Mouse (Mus musculus): ENCODE data around the gene Gnptab. TPM values are rescaled to one million over a fixed set of nuclear protein-coding genes. Genes with fewer than 3 reads are reported as not detected.

Gnptab gene
- total and polyA plus RNA-seq, 3 experiments, result 14.2 to 24.1 TPM; not detected in 1

DNA sequence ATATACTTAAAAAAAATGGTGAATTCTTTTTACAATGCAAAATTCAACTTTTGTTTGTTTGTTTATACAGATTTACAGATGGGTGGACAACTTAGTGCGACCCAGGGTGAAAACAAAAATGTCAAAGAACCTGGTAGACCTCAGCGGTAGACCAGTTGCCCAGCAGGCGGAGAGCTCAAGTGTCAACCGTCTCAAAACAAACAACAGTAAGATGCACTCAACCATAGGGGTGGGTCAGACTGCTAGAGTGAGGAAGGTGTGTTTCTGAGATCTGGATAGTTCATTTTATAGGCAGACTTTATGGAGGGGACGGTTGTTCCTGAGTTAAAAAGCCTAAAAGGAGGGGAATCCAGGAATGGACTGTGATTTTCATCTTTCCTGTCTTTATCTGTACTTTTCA, 109.7 kb downstream of the Gnptab start:
- Histone ChIP-seq H3K79me2 (ENCODE audit: control insufficient read depth, insufficient read depth, low read length, poor library complexity) (no peaks in the 10 kb centered on the region), H3K4me1 (ENCODE audit: control insufficient read depth in 1 of 2, insufficient read depth in 2 of 2, low read length in 2 of 2) (no peaks in the 10 kb centered on the region), H3K27ac (ENCODE audit: control insufficient read depth, low read depth, low read length) (no peak overlapping the region), H3K4me3 (ENCODE audit: control insufficient read depth in 1 of 2, insufficient read depth in 1 of 2, low read depth in 2 of 2, low read length in 2 of 2) (no peak overlapping the region), H3K9ac (ENCODE audit: control insufficient read depth, low read depth, low read length, poor library complexity, severe bottlenecking) (no peak overlapping the region), H3K27me3 (ENCODE audit: control insufficient read depth in 1 of 2, insufficient read depth in 2 of 2, low read length in 2 of 2) (no peaks in the 10 kb centered on the region), H3K9me3 (replicated peaks; ENCODE audit: insufficient read depth, low read length) (no peaks in the 10 kb centered on the region), H3K36me3 (ENCODE audit: control insufficient read depth in 1 of 2, insufficient read depth in 2 of 2, low read length in 2 of 2) (no peaks in the 10 kb centered on the region)
- no peak for DNase-seq (ENCODE audit: low read depth, low spot score)
- no peak for TF ChIP-seq RAD21 (IDR thresholded peaks at IDR 0.05; ENCODE audit: low read depth, low read length)
- TF ChIP-seq HCFC1 (IDR thresholded peaks at IDR 0.05; ENCODE audit: low read depth, low read length), result no peak
- TF ChIP-seq MAX (IDR thresholded peaks at IDR 0.05; ENCODE audit: low read length), result no peak
- TF ChIP-seq MYB (IDR thresholded peaks at IDR 0.05; ENCODE audit: low read depth, low read length), result no peak
- TF ChIP-seq MEF2A (IDR thresholded peaks at IDR 0.05; ENCODE audit: extremely low read depth, insufficient replicate concordance, low read depth, low read length, poor library complexity, severe bottlenecking), result no peak
- TF ChIP-seq BHLHE40 (IDR thresholded peaks at IDR 0.05; ENCODE audit: borderline replicate concordance, low read depth, low read length), result no peak
- TF ChIP-seq CHD1 (IDR thresholded peaks at IDR 0.05; ENCODE audit: low read depth, low read length), result no peak
- TF ChIP-seq POLR2AphosphoS5 (IDR thresholded peaks at IDR 0.05; ENCODE audit: borderline replicate concordance, low read depth, low read length), result no peak
- TF ChIP-seq ZNF384 (IDR thresholded peaks at IDR 0.05; ENCODE audit: low read depth, low read length), result no peak
- no peak for TF ChIP-seq E2F4 (IDR thresholded peaks at IDR 0.05; ENCODE audit: borderline replicate concordance, low read depth, low read length)
- TF ChIP-seq GATA1 (IDR thresholded peaks at IDR 0.05; ENCODE audit: low read depth, low read length), result no peak
- TF ChIP-seq ZC3H11A (IDR thresholded peaks at IDR 0.05; ENCODE audit: low read depth, low read length), result no peak

DNA sequence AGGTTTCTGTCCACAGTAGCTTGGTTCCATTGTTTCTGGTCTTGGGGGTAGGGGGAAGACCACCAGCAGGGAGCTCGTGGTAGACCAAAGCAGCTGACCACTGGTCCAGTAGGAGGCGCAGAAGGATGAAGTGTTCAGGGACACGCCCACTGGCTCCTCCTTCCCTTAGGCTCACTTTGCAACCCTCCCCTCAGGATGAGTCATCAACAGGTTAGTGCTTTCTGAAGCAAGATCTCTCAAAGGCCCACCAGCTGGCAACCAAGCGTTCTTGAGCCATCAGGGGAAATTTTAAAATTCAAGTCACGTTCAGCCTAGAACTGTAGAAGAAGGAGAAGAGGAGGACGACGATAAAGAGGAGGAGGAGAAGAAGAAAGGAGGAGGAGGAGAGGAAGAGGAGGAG, 112.7 kb downstream of the Gnptab start:
- Histone ChIP-seq H3K9me3 (replicated peaks; ENCODE audit: insufficient read depth, low read length) (no peaks in the 10 kb centered on the region), H3K9ac (ENCODE audit: control insufficient read depth, low read depth, low read length, poor library complexity, severe bottlenecking) (no peak overlapping the region), H3K36me3 (ENCODE audit: control insufficient read depth in 1 of 2, insufficient read depth in 2 of 2, low read length in 2 of 2) (0 out of 4 replicates have a peak, but pooled peaks cover 0 to 2% of the 10 kb centered on the region in 2 experiments), H3K4me1 (ENCODE audit: control insufficient read depth in 1 of 2, insufficient read depth in 2 of 2, low read length in 2 of 2) (peaks cover 4 to 11% of the 10 kb centered on the region in 2 experiments; a peak in 3 of 4 replicates), H3K79me2 (ENCODE audit: control insufficient read depth, insufficient read depth, low read length, poor library complexity) (no peaks in the 10 kb centered on the region), H3K27me3 (ENCODE audit: control insufficient read depth in 1 of 2, insufficient read depth in 2 of 2, low read length in 2 of 2) (no peaks in the 10 kb centered on the region), H3K4me3 (ENCODE audit: control insufficient read depth in 1 of 2, insufficient read depth in 1 of 2, low read depth in 2 of 2, low read length in 2 of 2) (no peak overlapping the region), H3K27ac (ENCODE audit: control insufficient read depth, low read depth, low read length) (no peak overlapping the region)
- no peak for DNase-seq (ENCODE audit: low read depth, low spot score)
- TF ChIP-seq CHD1 (IDR thresholded peaks at IDR 0.05; ENCODE audit: low read depth, low read length) (no peak), POLR2AphosphoS5 (IDR thresholded peaks at IDR 0.05; ENCODE audit: borderline replicate concordance, low read depth, low read length) (no peak), EP300 (IDR thresholded peaks at IDR 0.05; ENCODE audit: low read depth in 1 of 2, low read length in 2 of 2) (no peak), CHD2 (IDR thresholded peaks at IDR 0.05; ENCODE audit: low read length) (no peak), POLR2AphosphoS2 (IDR thresholded peaks at IDR 0.05; ENCODE audit: low read length) (no peak), MYB (IDR thresholded peaks at IDR 0.05; ENCODE audit: low read depth, low read length) (no peak), ZKSCAN1 (IDR thresholded peaks at IDR 0.05; ENCODE audit: low read depth, low read length) (no peak), SMC3 (IDR thresholded peaks at IDR 0.05; ENCODE audit: low read depth, low read length) (no peak), ZC3H11A (IDR thresholded peaks at IDR 0.05; ENCODE audit: low read depth, low read length) (no peak), NRF1 (IDR thresholded peaks at IDR 0.05; ENCODE audit: insufficient read depth, low read depth, low read length, poor library complexity, severe bottlenecking) (no peak), USF1 (IDR thresholded peaks at IDR 0.05; ENCODE audit: low read depth, low read length) (no peak), E2F4 (IDR thresholded peaks at IDR 0.05; ENCODE audit: borderline replicate concordance, low read depth, low read length) (no peak), SIN3A (IDR thresholded peaks at IDR 0.05; ENCODE audit: low read length) (no peak), POLR2A (IDR thresholded peaks at IDR 0.05; ENCODE audit: control insufficient read depth in 1 of 2, insufficient read depth in 1 of 2, low read depth in 1 of 2, low read length in 2 of 2, poor library complexity in 1 of 2) (no peak), GATA1 (IDR thresholded peaks at IDR 0.05; ENCODE audit: low read depth, low read length) (no peak), MAFK (IDR thresholded peaks at IDR 0.05; ENCODE audit: borderline replicate concordance, low read depth, low read length) (no peak)
